Mouse (Mus musculus) ES-E14 (cell line): ENCODE results near the gene Mc3r. TPM values are rescaled to one million over a fixed set of nuclear protein-coding genes. Genes with fewer than 3 reads are reported as not detected.

Experiments used
- DNase-seq: peaks from one replicate; pipeline ENCODE4 v3.0.0-alpha.2; 2013; ENCODE audit warnings: low read depth, low spot score
- H3K27ac ChIP-seq: 2 replicates; pipeline ENCODE4 v1.5.1; 2012; ENCODE audit warnings: low read depth, mild to moderate bottlenecking, low read length, moderate library complexity, mixed read lengths; ENCODE audit not compliant: poor library complexity, insufficient read depth, severe bottlenecking
- H3K36me3 ChIP-seq: 2 replicates; pipeline ENCODE4 v1.6.1; 2012; ENCODE audit warnings: mild to moderate bottlenecking, low read length, moderate library complexity, mixed read lengths; ENCODE audit not compliant: control insufficient read depth, poor library complexity, insufficient read depth, severe bottlenecking
- H3K4me1 ChIP-seq, 2 experiments: fragments of 150-350 bp in 1 of 2; sonication (generic) in 1 of 2; 2 replicates each; pipeline ENCODE4 v1.6.1; 2012; ENCODE audit warnings: low read length in 2 of 2, mild to moderate bottlenecking in 1 of 2, mixed read lengths in 1 of 2; ENCODE audit not compliant: control insufficient read depth in 2 of 2, insufficient read depth in 2 of 2, poor library complexity in 1 of 2
- H3K4me3 ChIP-seq, 2 experiments: fragments of 150-350 bp in 1 of 2; sonication (generic) in 1 of 2; 2 replicates each; pipeline ENCODE4 v1.5.1; 2012; ENCODE audit warnings: low read length in 2 of 2, low read depth in 1 of 2, mild to moderate bottlenecking in 1 of 2, mixed read lengths in 1 of 2; ENCODE audit not compliant: insufficient read depth in 1 of 2, poor library complexity in 1 of 2, severe bottlenecking in 1 of 2
- H3K9ac ChIP-seq: 2 replicates; pipeline ENCODE4 v1.6.1; 2012; ENCODE audit warnings: low read depth, mild to moderate bottlenecking, low read length, mixed read lengths; ENCODE audit not compliant: poor library complexity, insufficient read depth, severe bottlenecking
- H3K9me3 ChIP-seq: fragments of 150-350 bp; sonication (generic); 2 replicates; pipeline ENCODE4 v1.6.1; 2012; ENCODE audit warnings: low read depth, mild to moderate bottlenecking, low read length; ENCODE audit not compliant: control insufficient read depth, insufficient read depth
- CHD2 ChIP-seq: IDR thresholded peaks from 2 replicates; pipeline ENCODE4 v1.6.1; 2014; ENCODE audit warnings: mild to moderate bottlenecking, low read depth, low read length, inconsistent platforms
- HCFC1 ChIP-seq: IDR thresholded peaks from 2 replicates; pipeline ENCODE4 v1.6.1; 2012; ENCODE audit warnings: low read length, inconsistent platforms, borderline replicate concordance; ENCODE audit not compliant: insufficient read depth
- MAFK ChIP-seq: IDR thresholded peaks from 2 replicates; pipeline ENCODE4 v1.6.1; 2014; ENCODE audit warnings: mild to moderate bottlenecking, low read depth, low read length, inconsistent platforms; ENCODE audit not compliant: insufficient read depth
- ZC3H11A ChIP-seq: IDR thresholded peaks from 2 replicates; pipeline ENCODE4 v1.6.1; 2012; ENCODE audit warnings: low read depth, mild to moderate bottlenecking, inconsistent platforms, low read length, borderline replicate concordance
- ZNF384 ChIP-seq: IDR thresholded peaks from 2 replicates; pipeline ENCODE4 v1.6.1; 2012; ENCODE audit warnings: low read depth, low read length, inconsistent platforms
- in situ Hi-C, 2 experiments: fragments of 600-800 bp; cut with MboI; formaldehyde crosslinking; loops; one replicate each; pipeline ENCODE4 v1.15.1; 2025; ENCODE audit warnings: low sequenced_read_pairs in 2 of 2, inconsistent platforms in 1 of 2; ENCODE audit not compliant: unreplicated experiment in 2 of 2
- total RNA-seq: library from RNA; depleted of rRNA; stranded (reverse); fragments of 300-350 nt; gene quantifications from 2 replicates; pipeline ENCODE4 v1.2.3, GENCODE M21; 2012

Mc3r gene
- total RNA-seq, 1 experiment = not detected

DNA sequence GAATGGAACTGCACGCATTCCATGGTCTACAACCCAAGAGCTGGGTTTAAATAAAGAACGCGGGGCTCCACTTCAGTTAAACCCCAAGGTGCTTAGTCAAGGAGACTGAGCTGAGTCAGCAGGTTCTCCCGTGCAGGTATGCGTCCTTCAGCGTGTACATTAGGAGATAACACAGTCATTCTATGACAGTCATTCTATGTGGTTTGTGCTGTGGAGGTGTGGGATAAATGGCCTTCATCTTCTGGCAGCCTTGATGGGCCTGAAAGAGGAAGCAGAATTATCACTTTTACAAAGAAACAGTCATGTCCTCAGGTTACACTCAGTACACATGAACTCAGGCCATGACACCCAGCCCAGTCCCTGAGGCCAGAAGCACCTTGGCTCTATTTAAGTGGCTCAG lies 14.9 kb downstream of the Mc3r start:
- Histone ChIP-seq H3K9ac (no peak overlapping the region), H3K4me3 (no peak overlapping the region), H3K9me3 (no peaks in the 10 kb centered on the region), H3K27ac (no peak overlapping the region), H3K4me1 (peaks cover 0 to 5% of the 10 kb centered on the region in 2 experiments; a peak in 1 of 4 replicates), H3K36me3 (no peaks in the 10 kb centered on the region)
- TF ChIP-seq MAFK (peak; percentile 86), ZNF384 (no peak)
- no peak for DNase-seq
- in situ Hi-C loops = no loop called here

DNA sequence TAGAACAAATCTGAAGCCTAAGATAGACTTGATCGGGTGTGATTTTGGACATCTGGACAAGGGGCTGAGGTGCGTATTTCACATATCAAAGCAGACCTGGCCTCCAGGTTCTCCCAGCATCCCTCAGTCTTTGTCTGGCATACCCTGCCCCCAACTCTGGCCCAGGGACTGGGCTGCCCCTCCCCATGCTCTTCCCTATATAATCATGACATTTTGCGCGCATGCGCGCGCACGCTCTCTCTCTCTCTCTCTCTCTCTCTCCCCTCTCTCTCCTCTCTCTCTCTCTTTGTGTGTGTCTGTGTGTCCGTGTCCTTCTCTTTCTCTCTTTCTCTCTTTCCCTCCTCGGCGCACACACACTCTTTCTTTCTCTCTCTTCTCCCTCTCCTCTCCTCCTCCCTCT lies 21.6 kb downstream of the Mc3r start:
- Histone ChIP-seq H3K27ac (no peak overlapping the region), H3K9me3 (no peaks in the 10 kb centered on the region), H3K4me3 (no peak overlapping the region), H3K36me3 (no peaks in the 10 kb centered on the region), H3K4me1 (peaks cover 0 to 9% of the 10 kb centered on the region in 2 experiments; a peak in 1 of 4 replicates), H3K9ac (no peak overlapping the region)
- no peak for TF ChIP-seq ZC3H11A
- no peak for DNase-seq
- in situ Hi-C loops = no loop called here

DNA sequence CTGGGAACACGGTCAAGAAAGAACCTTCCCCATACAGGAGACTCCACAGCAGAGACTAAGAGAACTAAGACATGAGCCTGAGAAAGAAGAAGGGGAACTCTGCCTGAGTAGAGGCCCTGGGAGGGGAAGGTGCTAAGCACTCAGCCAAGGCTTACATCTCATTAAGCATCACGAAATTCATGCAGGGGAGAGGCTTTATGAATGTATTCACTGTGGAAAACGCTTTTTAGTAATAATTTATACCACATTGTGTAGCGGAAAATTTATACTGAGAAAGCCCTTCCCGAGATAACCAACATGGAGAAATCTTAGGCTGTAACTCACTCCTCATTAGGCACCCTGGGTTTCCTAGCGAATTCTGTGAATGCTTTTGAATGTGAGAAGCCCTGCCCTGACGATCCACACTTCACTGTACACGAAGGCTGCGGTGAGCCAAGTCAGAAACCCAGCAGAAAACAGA lies 22.2 kb downstream of the Mc3r start:
- peaks cover 0 to 9% of the 10 kb centered on the region in 2 experiments; a peak in 1 of 4 replicates for H3K4me1 ChIP-seq
- H3K36me3 ChIP-seq = no peaks in the 10 kb centered on the region
- no peak overlapping the region for H3K9ac ChIP-seq
- in situ Hi-C loops = no loop called here
- no peak for DNase-seq
- TF ChIP-seq MAFK (no peak), ZNF384 (no peak), CHD2 (no peak), HCFC1 (no peak), ZC3H11A (no peak)
- no peak overlapping the region for H3K4me3 ChIP-seq
- H3K27ac ChIP-seq = no peak overlapping the region
- no peaks in the 10 kb centered on the region for H3K9me3 ChIP-seq

DNA sequence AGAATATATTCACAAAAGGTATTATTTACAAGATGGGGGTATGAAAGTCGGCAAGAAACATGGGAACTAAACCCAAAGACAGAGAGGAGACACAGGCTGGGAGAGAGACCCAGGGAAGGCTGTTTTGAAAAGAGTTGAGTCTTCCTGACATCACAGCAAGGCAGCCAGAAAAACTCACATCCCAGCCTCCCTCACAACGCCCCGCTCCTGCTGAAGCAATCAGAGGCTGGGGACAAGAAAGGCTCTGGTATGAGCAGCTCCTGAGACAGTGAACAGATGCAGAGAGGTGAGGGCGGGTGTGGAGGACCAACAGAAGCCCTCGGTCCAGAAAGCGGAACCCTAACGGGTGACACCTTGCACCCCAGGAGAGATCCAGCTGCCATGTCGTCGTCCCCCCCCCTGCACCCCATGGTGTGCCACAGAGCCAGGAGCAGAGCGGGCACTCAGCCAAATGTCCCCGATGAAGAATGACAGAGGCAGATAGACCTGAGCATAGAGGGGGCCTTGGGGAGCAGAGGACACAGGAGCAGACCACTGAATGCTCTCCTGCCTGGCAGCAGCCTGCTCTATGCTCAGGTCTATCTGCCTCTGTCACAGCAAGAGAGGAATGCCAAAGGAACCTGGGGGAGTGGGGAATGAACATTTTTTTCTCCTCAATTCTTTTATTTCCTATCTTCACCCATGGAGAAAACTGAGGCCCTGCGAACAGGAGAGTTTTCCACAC lies 22.8 kb downstream of the Mc3r start:
- no peaks in the 10 kb centered on the region for H3K36me3 ChIP-seq
- no peak for DNase-seq
- H3K9me3 ChIP-seq = no peaks in the 10 kb centered on the region
- H3K4me1 ChIP-seq = peaks cover 0 to 9% of the 10 kb centered on the region in 2 experiments; a peak in 1 of 4 replicates
- TF ChIP-seq HCFC1 = no peak
- no peak for TF ChIP-seq CHD2
- TF ChIP-seq ZC3H11A = no peak
- no peak overlapping the region for H3K9ac ChIP-seq
- in situ Hi-C loops = no loop called here
- no peak overlapping the region for H3K4me3 ChIP-seq
- no peak overlapping the region for H3K27ac ChIP-seq

DNA sequence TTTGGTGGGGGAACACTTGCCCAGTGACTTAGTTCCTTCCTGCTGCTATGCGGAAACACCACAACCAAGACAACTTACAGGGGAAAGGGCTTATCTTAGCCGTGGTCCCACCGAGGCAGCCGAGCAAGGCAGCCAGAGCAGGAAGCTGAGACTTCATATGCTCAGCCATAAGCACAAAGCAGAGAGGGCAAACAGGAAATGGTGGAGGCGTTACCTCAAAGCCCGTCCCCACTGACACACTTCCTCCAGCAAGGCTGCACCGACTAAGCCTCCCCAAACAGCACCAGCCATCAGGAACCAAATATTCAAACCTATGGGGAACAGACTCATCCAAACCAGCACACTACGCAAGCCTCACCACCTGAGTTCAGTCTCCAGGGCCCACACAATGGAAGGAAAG lies 26.4 kb downstream of the Mc3r start:
- Histone ChIP-seq H3K9me3 (no peaks in the 10 kb centered on the region), H3K4me3 (no peak overlapping the region), H3K4me1 (peaks cover 0 to 4% of the 10 kb centered on the region in 2 experiments; a peak in 1 of 4 replicates), H3K36me3 (no peaks in the 10 kb centered on the region), H3K9ac (no peak overlapping the region), H3K27ac (no peak overlapping the region)
- in situ Hi-C loops = no loop called here
- TF ChIP-seq HCFC1 = no peak
- no peak for TF ChIP-seq ZNF384
- DNase-seq = no peak
